Mouse (Mus musculus) right cerebral cortex, postnatal 25 days (tissue): ENCODE results near the gene Stard13.
A peak's percentile ranks its signal among the peaks of the same experiment; 100 is the strongest.

Experiments
- DNase-seq: peaks from one replicate; pipeline ENCODE4 v3.0.0; 2022

The Stard13 gene

GRCm38 (mm10) chr5:151096012-151096411 is 137.6 kb downstream of the Stard13 start:
- DNase-seq: no peak

DNA sequence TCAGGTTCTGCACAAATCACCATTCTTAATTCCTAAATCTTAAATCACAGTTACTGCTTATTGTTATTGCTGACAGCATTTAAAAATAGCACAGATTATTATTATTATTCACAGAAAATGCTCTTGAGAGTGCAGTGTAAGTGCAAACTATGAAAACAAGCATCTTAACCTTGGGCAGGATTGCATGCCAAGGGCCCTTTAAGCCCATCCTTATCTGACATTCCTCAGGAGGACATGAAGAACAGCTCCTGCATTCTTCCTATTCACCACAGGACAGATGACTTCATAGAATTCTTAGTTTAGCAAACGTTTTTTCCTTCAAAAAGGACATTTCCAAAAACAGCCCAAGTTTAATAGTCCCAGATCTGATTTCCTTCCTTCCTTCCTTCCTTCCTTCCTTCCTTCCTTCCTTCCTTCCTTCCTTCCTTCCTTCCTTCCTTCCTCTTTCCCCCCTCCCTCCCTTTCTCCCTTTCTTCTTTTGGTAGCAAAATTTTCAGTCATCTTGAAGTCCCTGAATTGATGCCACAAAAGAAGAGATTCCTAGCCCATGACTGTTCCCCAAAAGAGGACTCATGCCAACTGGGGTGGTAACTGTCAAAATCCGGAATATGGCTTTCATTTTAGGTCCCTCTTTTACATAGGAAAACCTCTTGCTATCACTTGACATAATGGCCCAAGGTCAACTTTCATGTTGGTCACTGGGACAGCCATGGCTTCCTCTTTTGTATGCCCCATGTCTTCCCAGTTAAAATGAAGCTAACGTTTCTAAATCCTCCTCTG is 140.6 kb downstream of the Stard13 start:
- no peak for DNase-seq

DNA sequence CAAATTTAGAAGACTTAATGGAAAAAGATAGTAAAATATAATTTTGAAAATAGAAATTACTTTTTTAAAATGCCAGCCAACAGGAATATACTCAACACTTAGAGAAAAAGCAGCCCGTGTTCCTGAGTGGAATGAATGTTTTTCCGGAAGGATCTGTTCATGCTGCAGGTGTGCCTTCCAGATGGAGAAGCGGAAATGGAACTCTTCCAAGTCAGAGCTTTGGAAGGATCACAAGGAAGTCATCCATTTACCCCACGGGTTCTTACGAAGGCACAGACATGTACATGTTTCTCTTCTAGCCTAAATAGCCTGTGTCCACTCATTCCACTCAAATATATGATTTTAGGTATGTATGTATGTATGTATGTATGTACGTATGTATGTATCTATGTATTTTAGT is 142.6 kb downstream of the Stard13 start:
- DNase-seq: no peak

GRCm38 (mm10) chr5:151089201-151089600 is 144.4 kb downstream of the Stard13 start:
- no peak for DNase-seq

- DNase-seq: no peak
Measured at GRCm38 (mm10) chr5:151086425-151087202, 147.0 kb downstream of the Stard13 start.

GRCm38 (mm10) chr5:151085749-151086148 is 147.9 kb downstream of the Stard13 start:
- no peak for DNase-seq

DNA sequence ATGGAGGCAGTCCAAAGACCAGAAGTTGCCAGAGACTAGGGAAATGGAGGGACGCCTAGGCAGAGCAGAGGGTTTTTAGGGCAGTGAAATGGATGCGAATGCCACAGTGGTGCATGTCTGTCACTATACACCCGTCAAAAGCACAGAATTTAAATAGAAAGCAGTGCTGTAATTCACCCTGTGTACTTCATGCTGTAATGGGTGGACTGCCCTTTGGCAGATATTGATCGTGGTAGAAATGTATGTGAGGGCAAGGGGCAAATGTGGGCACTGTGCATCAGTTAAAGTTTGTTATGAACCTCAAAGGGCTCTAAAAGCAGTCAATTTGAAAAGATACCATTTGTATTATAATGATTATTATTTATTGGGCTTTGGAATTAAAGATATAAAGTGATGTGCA is 153.4 kb downstream of the Stard13 start:
- DNase-seq: no peak

DNA sequence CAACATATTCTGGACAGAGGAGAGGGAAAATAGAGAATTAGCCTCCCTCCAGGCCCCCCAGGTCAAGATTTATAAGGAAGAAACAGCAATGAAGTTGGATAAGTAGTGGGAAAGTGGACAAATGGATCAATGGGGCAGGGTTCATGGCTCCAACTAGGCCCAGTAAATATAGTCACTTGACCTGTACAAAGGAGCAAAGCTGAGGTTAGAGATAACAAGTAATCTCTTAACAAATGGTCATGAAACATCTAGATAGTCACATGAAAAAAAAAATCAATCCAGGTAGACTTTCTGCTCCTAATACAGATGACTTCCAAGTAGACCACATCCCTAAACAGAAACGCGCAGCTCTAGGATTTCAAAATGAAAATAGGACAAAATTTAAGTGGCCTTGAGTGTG is 155.7 kb downstream of the Stard13 start:
- no peak for DNase-seq

GRCm38 (mm10) chr5:151076917-151077316 is 156.7 kb downstream of the Stard13 start:
- no peak for DNase-seq

- no peak for DNase-seq
Measured at GRCm38 (mm10) chr5:151074282-151074681, 159.4 kb downstream of the Stard13 start.

GRCm38 (mm10) chr5:151071430-151071829 is 162.2 kb downstream of the Stard13 start:
- DNase-seq: no peak

DNA sequence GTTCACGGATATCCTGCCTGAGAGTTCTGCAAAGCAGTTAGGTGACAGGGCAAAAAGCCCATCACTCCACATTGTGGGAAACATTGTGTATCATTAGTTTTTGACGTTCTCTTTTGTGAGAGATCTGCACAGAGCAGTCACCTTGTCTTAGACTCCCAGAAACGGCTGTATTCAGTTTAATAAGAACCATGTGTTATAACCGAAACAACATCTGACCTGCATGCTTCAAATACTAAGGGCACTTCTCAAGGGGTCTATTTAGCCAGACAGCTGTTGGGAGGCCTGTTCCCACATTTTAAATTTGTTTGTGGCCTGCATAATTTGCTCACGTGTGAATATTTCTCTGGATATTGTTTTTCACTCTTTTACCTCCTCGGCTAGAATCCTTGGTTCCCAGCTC is 162.7 kb downstream of the Stard13 start:
- no peak for DNase-seq

GRCm38 (mm10) chr5:151069569-151069968 is 164.1 kb downstream of the Stard13 start:
- DNase-seq: no peak

DNA sequence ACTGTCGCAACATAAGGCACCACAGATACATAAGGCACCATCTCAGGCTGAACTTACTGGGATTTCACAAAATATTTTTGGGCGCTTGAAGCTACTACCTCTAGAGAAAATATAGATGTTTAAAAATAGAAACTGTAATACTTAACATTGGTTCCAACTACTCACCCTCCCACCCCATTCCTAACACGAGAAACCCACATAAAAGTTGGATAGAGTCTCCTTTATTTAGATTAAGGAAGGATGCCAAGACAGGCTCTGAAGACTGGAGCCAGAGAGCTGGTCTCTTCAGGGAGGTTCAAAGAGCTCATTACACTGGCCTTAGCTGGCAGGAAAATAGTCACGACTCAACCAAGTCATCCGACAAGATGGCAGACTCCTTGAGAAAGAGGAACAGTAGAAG is 167.6 kb downstream of the Stard13 start:
- no peak for DNase-seq

- DNase-seq: no peak
Measured at GRCm38 (mm10) chr5:151065228-151065627, 168.4 kb downstream of the Stard13 start.

- DNase-seq: no peak
Measured at GRCm38 (mm10) chr5:151061942-151062341, 171.7 kb downstream of the Stard13 start.

DNA sequence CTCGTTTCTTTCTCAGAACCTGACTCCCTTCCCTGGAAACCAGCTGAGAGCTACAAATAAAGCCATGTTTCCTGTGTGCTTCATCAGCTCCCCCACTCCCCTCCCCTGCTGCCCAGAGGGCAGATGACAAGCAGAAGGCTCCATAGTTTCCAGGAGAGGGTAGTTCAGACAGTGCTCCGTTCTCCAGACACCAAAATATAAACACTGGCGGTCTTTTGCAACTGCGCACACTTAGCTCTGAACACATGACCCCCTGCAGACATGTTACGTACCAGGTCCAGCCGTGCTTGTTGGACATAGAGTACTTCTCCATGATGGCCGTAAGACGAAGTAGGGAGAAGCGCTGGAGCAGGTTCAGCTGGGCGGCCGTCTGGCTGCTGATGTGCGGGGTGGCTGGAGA is 173.2 kb downstream of the Stard13 start:
- no peak for DNase-seq

DNA sequence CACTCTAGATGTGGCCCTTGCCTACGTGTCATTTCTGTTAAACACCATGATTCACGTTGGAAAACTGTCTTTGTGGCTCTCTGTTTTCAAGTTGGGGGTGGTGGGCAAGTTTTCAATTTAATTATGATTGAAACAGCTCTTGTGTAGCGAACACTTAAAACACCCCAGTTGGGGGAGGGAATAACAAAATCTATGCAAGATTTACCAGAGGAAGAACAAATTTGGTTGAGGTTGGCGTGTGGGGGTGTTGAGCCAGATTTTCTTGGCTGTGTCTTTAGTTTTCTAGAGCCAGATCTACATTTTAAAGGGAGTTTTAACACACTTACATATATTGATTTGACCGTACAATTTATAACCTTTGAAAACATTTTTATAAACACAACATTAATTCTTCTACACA is 173.9 kb downstream of the Stard13 start:
- peak; percentile 49 for DNase-seq

GRCm38 (mm10) chr5:151059352-151059751 is 174.3 kb downstream of the Stard13 start:
- DNase-seq: no peak

- no peak for DNase-seq
Measured at GRCm38 (mm10) chr5:151057716-151058115, 175.9 kb downstream of the Stard13 start.

GRCm38 (mm10) chr5:151056920-151057294 is 176.7 kb downstream of the Stard13 start:
- DNase-seq: no peak

GRCm38 (mm10) chr5:151056255-151056919 is 177.2 kb downstream of the Stard13 start:
- DNase-seq: no peak

GRCm38 (mm10) chr5:151055426-151056090 is 178.1 kb downstream of the Stard13 start:
- DNase-seq: no peak
